In the genomic region with DNA sequence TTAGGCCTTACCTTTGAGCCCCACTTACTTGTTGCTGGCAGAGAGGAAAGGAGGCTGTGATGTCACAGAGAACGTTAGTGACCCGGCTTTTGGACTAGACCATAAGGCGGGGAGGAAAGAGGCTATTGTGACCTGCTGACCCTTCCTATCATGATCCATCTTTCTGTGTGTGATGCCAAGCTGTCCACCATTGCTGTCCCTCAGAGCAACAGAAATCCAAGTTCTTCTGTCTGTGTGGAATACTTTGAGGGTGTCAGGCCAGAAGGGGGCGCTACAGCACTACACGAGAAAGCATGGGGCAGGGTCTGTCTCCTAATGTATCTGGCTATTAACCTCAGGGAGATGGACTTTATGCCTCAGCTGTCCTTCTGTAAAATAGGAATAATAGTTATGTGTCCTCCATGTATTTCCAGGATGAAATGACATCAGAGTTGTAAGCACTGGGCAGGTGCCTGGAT, we compare ENCODE assay signal across 9 mouse cellular contexts. TPM values are rescaled to one million over a fixed set of nuclear protein-coding genes. Genes with fewer than 3 reads are reported as not detected.
DNase-seq lines count a peak whose midpoint lies in the region; ATAC-seq and TF ChIP-seq lines count a peak whose summit lies in the region.
"Had no signal": no experiment of that assay in that cellular context is flagged by ENCODE, and none has a peak within 500 bp of the region (broad histone marks: within the 10 kb centered on the region; RNA-seq: fewer than 3 reads in every experiment).

Gene Tex48, minus strand, starts transcription at position 51 of the 458 bp plus-strand sequence.

- H3K4me3 ChIP-seq in heart, postnatal 0 days (ENCODE audit: low read depth, low read length): no peak within 1 kb of the TSS
- H3K4me3 ChIP-seq in heart, embryonic 11.5 days (ENCODE audit: low read depth, low read length): no peak within 1 kb of the TSS
- peak within 1 kb of the TSS; percentile 92 for H3K4me3 ChIP-seq in testis, adult 2 months (ENCODE audit: control insufficient read depth, low read depth, low read length)

- H3K27ac ChIP-seq in heart, postnatal 0 days (ENCODE audit: low read depth): no peak within 1 kb of the TSS
- H3K27ac ChIP-seq in heart, embryonic 11.5 days (ENCODE audit: low read depth, low read length): no peak within 1 kb of the TSS
- peak within 1 kb of the TSS; percentile 67; the same call in 1 of the 2 replicates for H3K27ac ChIP-seq in testis, adult 2 months (ENCODE audit: control insufficient read depth, insufficient read depth, low read depth, low read length)

- no peak within 1 kb of the TSS for H3K4me2 ChIP-seq in heart, postnatal 0 days (ENCODE audit: low read depth, low read length)
- H3K4me2 ChIP-seq in heart, embryonic 11.5 days: no peak within 1 kb of the TSS

- intact Hi-C loops in heart, postnatal 25 days (cut with DNase I): loop anchor here (5.0 kb wide), 1 partner anchor 325 kb away; no protein-coding TSS in a partner anchor

- no peak for ATAC-seq in heart, postnatal 0 days (ENCODE audit: insufficient read depth, low read depth)
- ATAC-seq in heart, embryonic 11.5 days (replicated peaks; ENCODE audit: insufficient number of reproducible peaks, low FRiP score, low TSS enrichment): no peak; the same call in 1 of the 2 replicates

- no peaks in the 10 kb centered on the region for H3K4me1 ChIP-seq in heart, postnatal 0 days (ENCODE audit: control insufficient read depth, insufficient read depth)
- no peaks in the 10 kb centered on the region for H3K4me1 ChIP-seq in heart, embryonic 11.5 days (ENCODE audit: control insufficient read depth, insufficient read depth, low read length)
- H3K4me1 ChIP-seq in testis, adult 2 months (ENCODE audit: control insufficient read depth, insufficient read depth, low read length): no peaks in the 10 kb centered on the region

- no peaks in the 10 kb centered on the region for H3K36me3 ChIP-seq in heart, postnatal 0 days (replicated peaks; ENCODE audit: control insufficient read depth, insufficient read depth, low read length)
- no peaks in the 10 kb centered on the region for H3K36me3 ChIP-seq in heart, embryonic 11.5 days (ENCODE audit: control insufficient read depth, insufficient read depth, low read length)
- no peaks in the 10 kb centered on the region for H3K36me3 ChIP-seq in testis, adult 2 months (ENCODE audit: control insufficient read depth, insufficient read depth, low read length)

- no peak within 1 kb of the TSS for H3K9ac ChIP-seq in heart, postnatal 0 days (replicated peaks; ENCODE audit: low read depth, low read length)
- no peak within 1 kb of the TSS for H3K9ac ChIP-seq in heart, embryonic 11.5 days (ENCODE audit: low read depth, low read length)

- WGBS in heart, postnatal 0 days: 58% methylated on average over 5 of the region's 5 CpGs
- 54% methylated on average over 5 of the region's 5 CpGs for WGBS in heart, embryonic 11.5 days (ENCODE audit: insufficient replicate concordance)

- no peak for DNase-seq in heart, postnatal 0 days (ENCODE audit: low spot score)
- DNase-seq in testis, postnatal 14 days (ENCODE audit: low spot score): no peak
- peak; percentile 48 for DNase-seq in embryo, embryonic 9.5 days (ENCODE audit: extremely low spot score)
- peak; percentile 3 for DNase-seq in spleen, adult 12 weeks (ENCODE audit: low spot score)
- no peak for DNase-seq in heart, postnatal 25 days (ENCODE audit: low spot score)
- no peak for DNase-seq in layer of hippocampus, postnatal 10 days (ENCODE audit: low spot score in 2 of 2)

- no peaks in the 10 kb centered on the region for H3K27me3 ChIP-seq in heart, postnatal 0 days (ENCODE audit: control insufficient read depth, insufficient read depth, low read length)
- no peaks in the 10 kb centered on the region for H3K27me3 ChIP-seq in heart, embryonic 11.5 days (ENCODE audit: control insufficient read depth, insufficient read depth, low read length)
- no peaks in the 10 kb centered on the region for H3K27me3 ChIP-seq in testis, adult 2 months (ENCODE audit: control insufficient read depth, insufficient read depth, low read length)

- H3K9me3 ChIP-seq in heart, postnatal 0 days (replicated peaks; ENCODE audit: control insufficient read depth, low read length): no peaks in the 10 kb centered on the region
- H3K9me3 ChIP-seq in heart, embryonic 11.5 days (replicated peaks; ENCODE audit: control insufficient read depth, low read length): no peaks in the 10 kb centered on the region

- no peak for TF ChIP-seq EP300 in heart, postnatal 0 days (IDR thresholded peaks at IDR 0.05; ENCODE audit: low read depth)

- TF ChIP-seq CTCF in heart, postnatal 0 days (IDR thresholded peaks at IDR 0.05; ENCODE audit: low read depth): peak; percentile 31
- TF ChIP-seq CTCF in testis, adult 2 months (IDR thresholded peaks at IDR 0.05; ENCODE audit: control insufficient read depth, insufficient read depth, insufficient replicate concordance, low read depth, low read length): peak; percentile 37; the same call in 1 of the 2 replicates

- peak; percentile 86; the same call in 1 of the 2 replicates for TF ChIP-seq POLR2A in testis, adult 2 months (IDR thresholded peaks at IDR 0.05; ENCODE audit: control insufficient read depth, low read depth, low read length)

RNA-seq across cellular contexts. Expression of gene Tex48, which starts in this region (rescaled TPM):
- total RNA-seq in heart, postnatal 0 days (2014; rRNA removed; ENCODE audit: low replicate concordance): not detected in 2 replicates
- polyA plus RNA-seq in heart, postnatal 0 days (2015; fragmentation: Nextera tagmentation; extraction: Ambion mirVana): not detected in 2 replicates
- not detected in 2 replicates for polyA plus RNA-seq in heart, embryonic 11.5 days (2014; fragmentation: Nextera tagmentation; extraction: Ambion mirVana)
- 562 and 586 TPM in 2 replicates for polyA plus RNA-seq in testis, adult 2 months (2012; rRNA removed)
- not detected for total RNA-seq in heart, postnatal 25 days (2021)
- not detected for total RNA-seq in layer of hippocampus, postnatal 10 days (2021)
- polyA plus RNA-seq: large intestine, adult 2 months had no signal

Comparison
In these comparisons a context has a peak if more than half of its experiments do, and no peak if none do; other contexts are left out.
1. RNA of gene Tex48 (polyA plus RNA-seq): 562 to 586 TPM in testis, adult 2 months; not detected in heart, postnatal 0 days and not detected in heart, embryonic 11.5 days; every median in the first group is over 100 times any median in the second.
2. DNase-seq: peak in embryo, embryonic 9.5 days (single experiment) and spleen, adult 12 weeks (single experiment); none in heart, postnatal 0 days (single experiment), testis, postnatal 14 days (single experiment), heart, postnatal 25 days (single experiment) and layer of hippocampus, postnatal 10 days (0 of 2).